ENCODE assay signal across 19 mouse cellular contexts in genomic region chr8:44840646-44841045, GRCm38 (mm10).
"Had no signal": no experiment of that assay in that cellular context is flagged by ENCODE, and none has a peak within 500 bp of the region (broad histone marks: within the 10 kb centered on the region; RNA-seq: fewer than 3 reads in every experiment).

No protein-coding gene starts in this region.

- H3K27ac ChIP-seq: lung, embryonic 15.5 days; midbrain, embryonic 10.5 days; midbrain, embryonic 12.5 days; neural tube, embryonic 13.5 days; neural tube, embryonic 15.5 days had no signal

- H3K9me3 ChIP-seq: lung, embryonic 15.5 days; midbrain, embryonic 10.5 days; midbrain, embryonic 12.5 days; neural tube, embryonic 13.5 days; neural tube, embryonic 15.5 days had no signal

- H3K4me2 ChIP-seq: lung, embryonic 15.5 days; midbrain, embryonic 12.5 days; neural tube, embryonic 13.5 days; neural tube, embryonic 15.5 days had no signal

- H3K27me3 ChIP-seq: lung, embryonic 15.5 days; midbrain, embryonic 12.5 days; neural tube, embryonic 13.5 days; neural tube, embryonic 15.5 days had no signal

- ATAC-seq: liver, postnatal 0 days; midbrain, embryonic 16.5 days had no signal

- H3K4me3 ChIP-seq: lung, embryonic 15.5 days; midbrain, embryonic 10.5 days; midbrain, embryonic 12.5 days; myocyte; neural tube, embryonic 13.5 days; neural tube, embryonic 15.5 days had no signal

- DNase-seq: liver, postnatal 0 days; lung, adult 2 months; lung, postnatal 14 days; lung, postnatal 4 days; midbrain, embryonic 14.5 days; right cerebral cortex, adult 18-20 months; right cerebral cortex, postnatal 25 days; right cerebral cortex, postnatal 4 days; spleen, adult 18-20 months; thymus, adult 18-20 months; thymus, postnatal 14 days; thymus, postnatal 36 days had no signal

- H3K9ac ChIP-seq: liver, postnatal 0 days; lung, embryonic 15.5 days; midbrain, embryonic 12.5 days; neural tube, embryonic 13.5 days; neural tube, embryonic 15.5 days had no signal

- H3K4me1 ChIP-seq: midbrain, embryonic 12.5 days had no signal

- H3K36me3 ChIP-seq: lung, embryonic 15.5 days; midbrain, embryonic 10.5 days; midbrain, embryonic 12.5 days; neural tube, embryonic 13.5 days; neural tube, embryonic 15.5 days had no signal
